Mouse (Mus musculus): ENCODE measurements around the gene Pcsk4.
A peak's percentile ranks its signal among the peaks of the same experiment; 100 is the strongest.
"Not testable (repeated sequence)": the region's sequence is repeated elsewhere in the genome, so short reads cannot be mapped to it uniquely, and the experiment has no call there.

Pcsk4 gene

DNA sequence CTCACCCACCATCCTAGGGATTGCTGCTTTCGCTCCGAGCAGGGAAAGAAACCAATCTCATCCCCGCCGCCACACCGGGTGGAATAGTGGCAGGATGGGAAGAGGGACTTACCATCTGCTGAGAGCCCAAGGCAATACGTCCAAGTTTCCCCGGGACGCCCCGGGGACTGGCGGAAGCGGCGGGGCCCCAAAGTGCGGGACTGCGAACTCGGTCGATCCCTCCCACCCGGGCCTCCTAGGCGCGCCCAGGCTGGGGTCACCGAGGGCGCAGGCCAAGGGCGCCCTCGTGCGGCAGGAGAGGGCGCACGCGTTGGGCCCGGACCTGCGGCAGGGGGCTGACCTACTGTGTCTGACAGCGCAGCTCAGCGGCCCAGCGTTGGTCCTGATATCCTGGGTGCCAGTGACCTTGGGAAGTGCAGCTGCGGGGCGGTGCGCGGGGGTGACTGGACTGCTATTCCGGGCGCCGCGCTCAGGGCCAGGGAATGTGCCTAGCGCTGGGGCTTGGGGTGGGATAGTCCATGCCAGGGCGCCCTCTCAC lies 19.0 kb upstream of the Pcsk4 start, which contains the start of gene Adamtsl5:
Gene Adamtsl5, minus strand, starts transcription at position 169 of the 538 bp plus-strand sequence.
- peak; percentile 78 for DNase-seq (ENCODE audit: low spot score)

DNA sequence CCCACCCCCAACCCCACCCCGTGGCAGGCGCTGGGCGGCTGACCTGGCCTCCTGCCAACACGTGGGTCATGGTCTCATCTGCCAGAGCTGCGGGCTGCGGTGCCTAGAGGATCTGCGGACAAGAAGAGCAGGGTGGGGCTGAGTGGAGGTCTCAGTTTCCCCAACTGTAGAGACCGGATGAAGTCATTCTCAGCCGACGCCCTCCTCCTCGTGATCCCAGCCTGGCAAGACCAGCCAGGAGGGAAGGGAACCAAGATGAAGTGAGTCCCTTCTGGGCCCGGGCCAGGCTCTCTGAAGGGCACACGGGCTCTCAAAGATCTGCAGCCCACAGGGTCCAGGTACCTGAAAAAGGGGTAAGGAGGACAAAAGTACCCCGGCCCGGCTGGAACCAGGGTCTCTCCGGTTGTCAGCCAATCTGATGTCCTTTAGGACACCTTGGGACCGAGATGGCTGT lies 18.2 kb upstream of the Pcsk4 start:
- DNase-seq (ENCODE audit: low spot score), result no peak

DNA sequence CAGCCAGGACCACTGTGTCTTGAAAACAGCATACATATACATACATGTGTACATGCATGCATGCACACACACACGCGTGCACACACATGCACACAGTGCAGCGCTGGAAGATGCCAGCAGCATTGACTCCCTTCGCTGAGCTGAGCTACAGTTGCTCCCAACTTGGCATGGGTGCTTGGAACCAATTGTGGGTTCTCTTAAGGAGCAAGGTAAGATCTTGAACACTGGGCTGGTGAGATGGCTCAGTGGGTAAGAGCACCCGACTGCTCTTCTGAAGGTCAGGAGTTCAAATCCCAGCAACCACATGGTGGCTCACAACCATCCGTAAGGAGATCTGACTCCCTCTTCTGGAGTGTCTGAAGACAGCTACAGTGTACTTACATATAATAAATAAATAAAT lies 16.6 kb upstream of the Pcsk4 start:
- not testable (repeated sequence) for DNase-seq (ENCODE audit: low spot score)

DNA sequence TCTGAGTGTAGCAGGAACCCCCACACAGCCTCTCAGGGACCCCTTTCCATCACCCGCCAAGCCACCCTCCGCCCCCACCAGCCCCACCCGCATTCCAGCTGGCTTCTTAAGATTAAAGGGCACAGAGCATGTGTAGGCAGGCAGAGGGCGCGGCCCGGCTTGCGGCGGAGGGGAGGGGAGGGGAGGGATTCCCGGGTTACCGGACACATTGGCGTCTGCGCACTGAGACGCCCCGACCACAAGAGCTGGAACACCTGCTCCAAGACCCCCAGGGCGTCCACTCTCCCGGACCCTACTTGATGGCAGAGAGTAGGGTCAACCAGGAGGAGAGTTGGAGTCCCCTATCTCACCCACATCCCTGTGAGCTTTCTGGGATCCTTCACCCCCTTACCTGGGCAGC lies 15.8 kb upstream of the Pcsk4 start:
- no peak for DNase-seq (ENCODE audit: low spot score)

DNA sequence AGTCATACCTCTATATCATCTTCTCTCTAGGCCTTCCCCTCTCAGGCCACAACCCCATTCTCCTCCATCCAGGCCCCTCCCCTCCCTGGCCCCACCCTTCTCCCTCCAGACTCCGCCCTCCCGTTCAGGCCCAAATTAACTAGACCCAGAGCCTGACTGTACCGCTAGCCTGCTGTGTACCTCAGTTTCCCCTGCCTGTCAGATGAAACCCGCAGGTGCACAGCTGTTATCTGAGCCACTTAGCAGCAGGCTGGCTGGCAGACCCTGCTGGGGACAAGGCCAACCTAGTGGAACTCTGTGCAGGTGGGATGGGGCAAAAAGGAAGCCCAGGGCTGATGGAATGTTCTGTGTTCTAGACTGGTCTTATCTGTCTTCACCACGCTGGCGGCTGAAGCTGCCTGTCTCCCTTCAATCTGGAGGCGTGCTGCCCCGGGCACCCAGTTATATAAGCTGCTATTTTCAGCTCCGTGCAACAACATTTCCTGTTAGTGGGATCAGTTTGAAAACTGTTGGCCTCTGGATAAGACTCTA lies 14.9 kb upstream of the Pcsk4 start:
- no peak for DNase-seq (ENCODE audit: low spot score)

DNA sequence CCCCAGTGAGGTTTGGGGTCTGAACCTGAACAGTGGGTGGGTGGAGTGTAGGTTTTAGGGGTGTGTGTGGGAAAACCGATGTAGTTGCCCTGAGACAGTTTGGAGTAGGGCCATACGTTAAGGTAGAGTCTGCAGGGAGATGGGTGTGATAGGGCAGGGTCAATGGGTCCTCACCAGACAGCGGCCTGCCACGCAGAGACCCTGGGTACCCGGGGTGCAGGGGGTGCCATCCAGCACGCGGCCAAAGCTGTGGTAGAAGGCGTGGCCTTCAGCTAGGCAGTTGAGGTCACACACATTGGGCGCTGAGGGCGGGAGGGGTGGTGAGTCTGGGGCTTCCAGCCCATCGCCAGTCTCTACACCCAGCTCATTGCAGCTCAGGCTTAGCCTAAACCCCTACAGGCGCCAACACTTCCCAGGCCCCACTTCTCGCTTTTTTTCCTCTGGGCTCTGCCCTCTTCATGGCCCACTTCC lies 14.2 kb upstream of the Pcsk4 start:
- DNase-seq (ENCODE audit: low spot score), result no peak

DNA sequence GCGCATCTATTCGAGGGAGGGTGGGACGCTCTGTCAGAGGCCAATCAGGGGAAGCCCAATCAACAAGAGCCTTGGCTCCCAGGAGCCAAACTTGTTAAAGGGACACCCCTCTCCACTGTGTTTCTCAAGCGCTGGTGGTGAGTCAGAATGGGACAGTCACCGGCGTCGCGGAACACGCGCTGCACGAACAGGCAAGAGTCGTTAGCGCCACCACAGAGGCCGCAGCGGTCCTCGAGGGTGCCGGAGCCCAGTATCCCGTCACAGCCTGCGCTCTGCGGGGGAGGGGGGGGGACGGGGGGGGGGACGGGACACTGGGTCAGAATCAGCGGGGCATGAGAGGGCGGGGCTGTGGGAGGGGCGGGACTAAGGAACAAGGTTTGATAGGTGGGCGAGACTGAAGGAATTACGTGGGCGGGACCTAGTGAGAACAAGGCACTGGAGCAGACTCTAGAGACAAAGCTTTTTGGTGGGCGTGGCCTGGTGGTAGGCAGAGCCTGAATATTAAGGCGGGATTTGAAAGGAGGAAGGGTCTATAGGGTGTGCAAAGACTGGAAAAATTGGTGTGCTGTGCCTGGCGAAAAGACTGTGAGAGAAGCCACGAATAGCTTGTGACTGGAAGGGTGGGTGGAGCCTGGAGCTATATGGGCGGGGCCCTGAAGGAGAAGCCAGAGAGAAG lies 13.6 kb upstream of the Pcsk4 start:
- peak; percentile 81 for DNase-seq (ENCODE audit: low spot score)

DNA sequence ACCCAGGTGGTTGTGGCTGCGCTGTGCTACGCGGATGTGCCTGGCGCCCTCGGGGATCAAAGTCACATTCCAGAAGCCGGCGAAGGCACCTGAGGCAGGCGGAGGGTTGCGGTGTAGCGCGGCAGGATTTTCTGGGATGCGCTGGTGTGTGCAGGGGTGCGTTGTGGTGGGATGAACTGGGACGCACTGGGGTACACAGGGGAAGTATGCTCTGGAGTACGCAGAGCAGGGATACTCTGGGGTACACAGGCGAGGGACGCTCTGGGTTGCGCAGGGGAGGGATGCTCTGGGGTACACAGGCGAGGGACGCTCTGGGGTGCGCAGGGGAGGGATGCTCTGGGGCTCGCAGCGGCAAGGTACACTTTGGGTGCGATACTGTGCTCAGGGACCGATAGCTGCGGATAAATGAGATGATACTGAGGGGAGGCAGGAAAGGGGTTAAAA lies 13.0 kb upstream of the Pcsk4 start:
- no peak for DNase-seq (ENCODE audit: low spot score)

DNA sequence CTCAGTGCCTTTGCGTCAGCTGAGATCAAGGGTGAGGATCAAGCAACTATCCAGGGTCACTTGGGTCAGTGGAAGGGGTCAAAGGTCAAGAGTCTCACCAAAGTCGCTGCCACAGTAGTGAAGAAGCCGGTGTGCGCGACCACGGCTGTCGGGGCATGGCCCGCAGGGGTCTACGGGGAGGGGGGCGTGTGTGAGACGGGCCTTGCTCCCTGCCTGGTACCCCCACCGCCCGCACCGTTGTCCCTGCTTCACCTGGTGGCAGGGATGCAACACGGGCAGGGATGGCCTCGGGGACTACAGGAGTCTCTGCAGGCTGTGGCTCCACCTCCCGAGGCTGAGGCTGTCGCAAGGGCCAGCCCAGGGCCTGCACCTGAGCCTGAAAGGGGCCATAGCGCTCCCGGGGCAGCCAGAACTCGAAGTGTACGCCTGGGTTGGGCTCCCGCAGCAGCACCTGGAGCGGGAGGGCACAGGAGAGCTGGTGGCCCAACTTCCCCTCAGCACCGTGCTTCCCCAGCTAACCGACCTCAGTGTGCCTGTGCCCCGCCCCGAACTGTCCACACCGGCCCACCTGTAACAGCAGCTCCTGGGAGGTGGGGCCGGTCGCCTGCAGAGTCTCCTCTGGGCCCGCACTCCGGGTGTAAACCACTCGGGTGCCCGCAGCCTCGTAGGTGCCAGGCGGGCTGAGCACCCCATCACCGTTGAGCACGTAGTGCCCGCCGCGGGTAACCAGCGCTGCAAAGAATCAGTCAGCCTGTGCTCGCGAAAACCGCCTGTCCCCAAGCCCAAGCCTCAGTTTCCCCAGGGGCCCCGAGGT lies 12.4 kb upstream of the Pcsk4 start:
- DNase-seq (ENCODE audit: low spot score), result no peak

DNA sequence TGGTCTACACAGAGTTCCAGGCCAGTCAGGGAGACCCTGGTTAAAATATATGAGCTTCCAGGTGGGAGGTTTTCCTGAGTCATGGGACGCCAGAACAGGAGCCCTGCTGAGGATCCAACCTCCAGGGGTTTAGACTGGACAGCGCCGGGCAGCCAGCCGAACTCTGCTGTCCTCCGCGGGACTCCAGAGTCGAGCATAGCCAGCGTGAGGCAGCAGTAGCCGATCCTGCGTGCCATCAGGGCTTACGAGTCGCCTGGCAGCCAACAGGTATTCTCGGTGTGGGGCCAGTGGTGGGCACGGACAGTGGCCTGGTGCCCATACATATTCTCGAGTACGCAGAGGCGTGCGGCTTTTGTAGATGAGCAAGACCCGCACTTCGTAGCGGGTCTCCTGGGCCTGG lies 11.7 kb upstream of the Pcsk4 start:
- no peak for DNase-seq (ENCODE audit: low spot score)

DNA sequence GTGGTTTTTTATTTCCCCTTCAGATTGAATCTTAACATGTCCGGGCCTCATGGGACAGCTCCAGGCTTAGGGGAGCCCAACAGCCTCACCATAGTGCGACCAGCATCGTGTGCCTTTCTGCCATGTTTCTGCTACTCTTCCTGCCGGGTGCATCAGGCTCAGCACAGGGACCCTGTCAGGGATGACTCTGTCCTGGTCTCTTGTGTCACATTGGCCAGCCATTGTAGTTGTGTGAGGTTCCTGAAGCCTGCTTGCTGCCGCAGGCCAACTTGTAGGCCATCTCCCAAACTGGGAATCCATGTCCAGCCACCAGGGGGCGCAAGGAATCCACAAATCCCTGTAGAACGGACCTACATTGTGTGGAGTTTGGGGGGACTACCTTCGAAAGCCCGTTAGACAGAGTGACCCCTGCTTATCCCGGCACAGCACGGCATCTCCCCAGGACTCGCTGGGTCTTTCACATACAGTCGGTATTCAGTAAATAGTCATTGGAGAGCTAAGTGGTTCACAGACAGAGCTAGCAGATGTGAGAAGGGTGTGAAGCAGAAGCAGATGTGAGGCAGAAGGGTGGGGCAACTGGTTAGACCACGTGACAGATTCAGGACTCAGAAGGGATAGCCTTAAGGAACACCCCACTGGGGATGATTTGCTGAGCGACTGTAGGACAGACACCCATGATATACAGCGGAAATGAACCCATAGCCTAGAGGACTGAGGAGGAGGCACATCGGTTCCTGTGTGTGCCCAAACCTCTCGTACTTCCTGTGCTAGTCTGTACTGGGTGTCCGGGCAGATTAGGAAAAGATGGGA lies 10.8 kb upstream of the Pcsk4 start:
- DNase-seq (ENCODE audit: low spot score), result peak; percentile 92

DNA sequence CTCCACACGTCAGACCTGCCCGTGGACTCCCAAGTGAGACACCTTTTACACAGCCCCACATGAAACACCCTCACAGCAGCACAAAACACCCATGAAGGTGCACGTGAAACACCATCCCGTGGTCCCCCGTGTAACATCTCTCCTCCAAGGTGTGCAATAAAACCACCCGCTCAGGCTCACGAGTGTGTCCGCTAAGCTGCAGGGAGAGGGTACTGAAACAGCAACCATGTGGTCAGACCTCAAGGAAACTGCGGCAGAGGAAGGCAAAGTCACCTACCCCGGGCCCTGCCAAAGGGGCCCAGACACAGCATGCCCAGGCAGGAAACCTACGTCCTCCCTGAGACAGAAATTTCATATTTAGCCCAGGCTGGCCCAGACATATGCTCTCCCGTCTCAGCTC lies 7.0 kb upstream of the Pcsk4 start:
- DNase-seq (ENCODE audit: low spot score), result no peak

DNA sequence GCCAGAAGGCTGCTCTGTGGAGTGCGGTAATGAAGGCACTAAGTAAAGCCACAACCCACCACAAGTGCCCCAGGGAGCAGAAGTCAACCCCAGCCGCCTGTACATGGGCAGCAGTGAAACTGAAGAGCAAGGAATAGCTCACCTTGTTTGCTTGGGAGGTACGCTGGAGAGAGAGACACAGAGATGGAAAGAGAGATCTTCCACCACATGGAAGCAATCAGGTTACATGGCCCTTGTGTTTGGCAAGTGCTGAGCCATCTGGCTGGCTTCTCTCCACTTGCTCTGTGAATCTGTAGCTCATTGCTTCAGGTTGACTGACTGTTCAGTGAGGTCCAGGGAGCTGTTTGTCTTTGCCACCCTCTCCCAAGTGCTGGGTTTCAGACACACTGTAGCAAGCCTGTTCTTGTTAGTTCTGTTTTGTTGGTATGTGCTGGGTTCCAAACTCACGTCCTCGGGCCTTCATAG lies 3.3 kb upstream of the Pcsk4 start:
- no peak for DNase-seq (ENCODE audit: low spot score)

DNA sequence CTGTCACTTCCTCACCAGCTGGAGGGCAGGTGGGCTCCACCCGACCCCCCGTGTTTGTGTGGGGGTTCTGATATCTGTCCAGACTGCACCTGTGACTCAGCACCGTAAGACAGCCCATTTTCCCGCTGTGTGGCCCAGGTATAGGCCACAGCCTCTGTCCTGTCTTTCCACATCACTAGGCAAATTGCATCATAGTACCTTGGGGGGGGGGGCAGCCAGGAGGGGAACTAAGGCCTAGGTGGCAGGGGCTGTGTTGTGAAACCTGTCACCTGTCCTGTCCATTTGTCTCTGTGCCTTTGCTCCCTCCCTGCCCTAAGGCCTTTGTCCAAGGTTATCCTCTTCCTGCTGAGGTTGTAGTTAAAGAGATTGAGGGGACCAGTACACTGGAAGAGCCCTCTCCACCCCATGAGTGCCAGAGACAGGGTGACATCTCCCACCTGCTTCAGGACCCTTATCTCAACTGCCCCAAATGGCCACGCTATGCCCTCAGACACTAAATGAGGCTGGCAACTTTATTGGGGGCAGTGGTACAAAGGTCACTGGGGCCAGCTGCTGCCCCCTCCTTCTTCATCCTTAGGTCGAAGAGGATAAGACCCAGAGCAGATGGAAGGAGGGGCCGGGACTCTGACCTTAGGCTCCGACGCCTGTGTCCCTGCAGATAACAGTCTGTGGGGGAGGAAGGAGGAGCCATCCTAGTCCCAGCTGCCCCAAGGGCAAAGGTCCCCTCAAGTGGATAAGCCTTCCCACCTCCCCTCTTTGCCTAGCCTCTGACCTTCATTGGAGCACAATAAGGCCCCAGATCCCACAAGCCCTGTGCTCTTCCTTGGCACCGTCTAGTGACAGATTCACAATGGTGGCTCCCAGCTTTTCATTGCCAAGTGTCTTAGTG lies 2.6 kb upstream of the Pcsk4 start:
- no peak for DNase-seq (ENCODE audit: low spot score)

DNA sequence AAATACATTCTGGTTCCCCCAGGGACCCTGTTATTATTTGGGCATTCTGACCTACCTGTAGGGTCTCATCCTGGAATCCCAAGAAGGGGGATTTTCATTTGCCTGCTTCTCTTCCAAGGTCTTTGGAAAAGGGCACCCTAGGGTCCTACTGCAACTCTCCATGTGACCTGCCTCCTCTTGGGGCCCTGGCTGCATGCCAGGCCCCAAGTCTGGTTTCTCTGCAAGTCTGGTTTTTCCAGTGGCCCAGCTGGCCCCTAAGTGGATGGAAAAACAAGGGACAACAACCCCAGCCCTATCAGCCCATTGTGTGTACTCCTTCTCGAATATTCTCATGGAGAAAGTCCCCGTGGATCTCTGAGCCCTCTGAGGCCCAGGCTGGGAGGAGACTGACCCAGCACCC lies 1.6 kb upstream of the Pcsk4 start:
- DNase-seq (ENCODE audit: low spot score), result no peak

DNA sequence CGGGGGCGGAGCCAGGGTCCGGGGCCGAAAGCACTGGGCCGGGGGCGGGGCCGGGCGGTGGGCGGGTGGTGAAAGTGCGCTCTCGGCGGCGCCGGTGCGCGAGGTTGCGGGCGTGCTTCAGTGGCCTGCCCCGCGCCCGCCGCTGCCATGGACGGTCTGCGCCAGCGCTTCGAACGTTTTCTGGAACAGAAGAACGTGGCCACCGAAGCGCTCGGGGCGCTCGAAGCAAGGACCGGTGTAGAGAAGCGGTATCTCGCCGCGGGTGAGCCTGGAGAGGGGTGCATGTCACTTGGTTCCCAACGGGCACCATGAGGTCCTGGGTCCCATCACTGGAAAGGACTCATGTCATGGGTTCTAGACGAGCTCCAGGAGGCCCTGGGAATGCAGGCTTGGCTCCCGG lies 786 bp upstream of the Pcsk4 start:
- no peak for DNase-seq (ENCODE audit: low spot score)

DNA sequence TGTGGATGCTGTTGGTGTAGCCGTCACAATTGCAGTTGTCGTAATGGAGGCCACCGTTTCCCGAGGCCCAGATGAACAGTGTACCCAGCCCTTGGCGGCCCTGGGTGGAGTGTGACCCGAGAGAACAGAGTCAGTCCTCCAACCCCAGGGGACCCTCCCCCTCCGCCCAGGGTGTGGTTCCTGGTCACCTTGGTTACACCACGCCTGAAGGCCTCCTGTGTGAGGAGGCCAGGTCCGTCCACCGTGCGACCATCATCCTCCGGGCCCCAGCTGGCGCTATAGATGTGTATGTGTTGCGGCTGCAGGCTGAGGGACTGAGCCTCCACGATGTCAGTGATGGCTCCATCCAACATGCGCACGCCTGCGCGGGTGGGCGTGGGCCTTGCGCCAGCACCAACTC lies 4.3 kb downstream of the Pcsk4 start:
- DNase-seq (ENCODE audit: low spot score), result no peak

DNA sequence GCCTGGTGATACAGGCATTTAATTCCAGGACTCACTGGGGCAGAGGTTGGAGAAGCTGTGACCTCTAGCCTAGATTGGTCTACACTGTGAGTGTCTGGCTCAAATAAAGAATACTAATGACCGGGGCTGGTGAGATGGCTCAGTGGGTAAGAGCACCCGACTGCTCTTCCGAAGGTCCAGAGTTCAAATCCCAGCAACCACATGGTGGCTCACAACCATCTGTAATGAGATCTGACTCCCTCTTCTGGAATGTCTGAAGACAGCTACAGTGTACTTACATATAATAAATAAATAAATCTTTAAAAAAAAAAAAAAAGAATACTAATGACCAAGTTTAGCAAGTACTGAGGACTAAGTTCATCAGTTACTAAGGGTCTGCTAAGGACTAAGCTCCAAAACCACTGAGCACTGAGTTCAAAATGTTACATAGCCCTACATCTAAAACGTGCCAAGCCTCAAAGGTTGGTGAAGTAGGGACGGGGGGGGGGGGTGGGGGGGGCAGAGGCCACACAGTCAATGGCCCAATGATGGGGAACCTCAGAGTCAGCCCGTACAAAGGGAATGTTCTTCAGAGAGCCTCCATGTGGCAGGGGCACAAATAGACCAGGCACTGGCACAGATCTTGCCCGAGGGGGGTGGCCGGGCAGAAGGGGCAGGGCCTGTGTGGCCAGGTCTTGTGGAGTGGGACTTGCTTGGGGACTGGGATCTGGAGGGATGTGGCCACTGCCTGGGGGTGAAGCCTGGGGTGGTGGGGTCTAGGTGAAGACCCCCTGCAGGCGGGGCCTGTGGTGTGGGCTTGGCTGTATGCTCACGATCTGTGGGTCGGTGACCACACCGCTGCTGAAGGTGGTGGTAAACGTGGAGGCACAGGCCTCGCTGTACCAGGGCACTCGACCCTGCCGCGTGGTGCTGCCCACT lies 4.9 kb downstream of the Pcsk4 start:
- no peak for DNase-seq (ENCODE audit: low spot score)

DNA sequence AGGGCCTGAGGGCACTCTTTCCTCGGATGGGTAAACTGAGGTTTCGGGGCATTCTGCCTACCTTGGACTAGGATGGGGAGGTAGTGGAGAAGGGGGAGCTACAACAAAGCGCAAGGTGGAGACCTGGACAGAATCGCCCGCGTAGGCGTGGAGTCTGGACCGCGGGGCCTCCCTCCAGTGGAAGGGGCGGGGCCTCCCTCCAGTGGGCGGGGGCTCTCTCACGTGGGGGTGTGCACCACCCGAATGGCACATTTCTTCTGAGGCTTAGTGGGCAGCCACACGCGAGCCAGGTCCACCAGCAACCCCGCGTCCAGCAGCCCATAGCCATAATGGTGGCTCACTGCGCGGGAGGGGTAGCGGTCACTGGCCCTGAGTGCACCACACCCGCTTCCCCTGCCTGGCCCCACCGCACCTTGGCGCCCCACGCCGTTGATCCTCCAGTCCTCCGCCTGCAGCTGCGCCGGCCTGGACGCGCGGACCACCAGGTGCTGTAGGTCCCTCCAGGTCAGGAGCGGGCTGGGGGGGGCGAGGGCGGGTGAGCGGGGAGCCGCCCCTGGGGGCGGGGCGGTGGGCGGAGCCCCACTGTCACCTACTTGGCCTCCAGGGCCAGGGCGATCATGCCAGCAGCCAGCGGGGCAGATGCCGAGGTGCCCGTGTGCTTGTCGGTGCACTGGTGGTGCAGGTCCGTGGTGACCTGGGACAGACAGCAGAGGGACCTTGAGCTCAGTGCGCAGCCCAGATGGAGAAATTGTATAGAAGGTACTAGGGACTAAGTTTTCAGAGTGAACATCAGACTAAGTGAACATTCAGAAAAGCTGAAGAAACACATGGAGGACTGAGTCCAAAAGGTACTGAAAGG lies 5.8 kb downstream of the Pcsk4 start:
- peak; percentile 71 for DNase-seq (ENCODE audit: low spot score)

All from retina, embryonic 14.5 days (tissue).